Mouse (Mus musculus) olfactory bulb, adult 2 months (tissue): ENCODE data around the gene Lyar.

ENCODE experiments used
- CTCF ChIP-seq: fragments of 200-500 bp; IDR thresholded peaks from 2 replicates; pipeline ENCODE4 v1.5.1; 2012; ENCODE audit warnings: low read depth, mild to moderate bottlenecking, low read length, moderate library complexity; ENCODE audit not compliant: insufficient read depth
- POLR2A ChIP-seq: fragments of 200-500 bp; IDR thresholded peaks from 2 replicates; pipeline ENCODE4 v1.6.1; 2012; ENCODE audit warnings: mild to moderate bottlenecking, low read depth, low read length, moderate library complexity; ENCODE audit not compliant: insufficient read depth

DNA sequence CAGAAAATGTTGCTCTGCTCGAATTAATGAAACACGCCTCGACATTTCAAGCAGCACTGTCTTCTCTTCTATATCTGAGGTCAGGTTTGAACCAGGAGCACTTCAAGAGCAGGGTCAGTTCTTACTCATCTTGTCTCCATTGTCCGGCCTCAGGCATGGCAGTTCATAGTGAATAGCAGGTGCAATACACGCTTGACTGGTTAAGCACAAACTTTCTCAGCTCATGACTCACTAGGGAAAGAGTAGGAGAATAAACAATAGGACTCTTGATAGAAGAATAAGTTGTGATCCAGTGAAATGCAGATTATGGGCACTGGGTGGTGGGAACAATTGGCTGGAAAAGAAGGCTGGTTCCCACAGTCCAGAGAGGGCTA, 38.5 kb downstream of the Lyar start:
- no peak for TF ChIP-seq POLR2A
- TF ChIP-seq CTCF = no peak
